Mouse (Mus musculus): ENCODE results near the gene Trim34a. TPM values are rescaled to one million over a fixed set of nuclear protein-coding genes. Genes with fewer than 3 reads are reported as not detected.

Trim34a gene
- total RNA-seq, 1 experiment: 1.6 TPM

DNA sequence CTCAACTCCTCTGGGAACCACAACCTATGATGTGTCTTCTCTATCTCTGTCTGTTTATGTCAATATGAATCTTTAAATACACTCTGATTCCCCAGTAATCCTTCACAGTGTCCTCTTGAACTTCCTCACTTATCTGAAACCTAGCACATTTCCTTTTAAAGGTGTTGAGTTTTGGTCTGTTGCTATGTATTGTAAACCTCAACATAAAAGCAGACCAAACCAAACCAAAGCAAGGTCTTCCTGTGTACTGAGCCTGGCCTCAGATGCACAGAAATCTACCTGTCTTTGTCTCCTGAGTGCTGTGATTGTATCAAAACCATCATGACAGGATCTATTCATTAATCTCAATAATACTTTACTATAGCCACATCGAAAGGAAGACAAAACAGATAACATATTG is 46.4 kb downstream of the Trim34a start:
- Histone ChIP-seq H3K9me3 (ENCODE audit: control insufficient read depth, insufficient read depth, low read depth, low read length) (no peaks in the 10 kb centered on the region), H3K36me3 (ENCODE audit: control insufficient read depth, insufficient read depth, low read length, poor library complexity, severe bottlenecking) (no peaks in the 10 kb centered on the region), H3K9ac (ENCODE audit: insufficient read depth, low read depth, low read length, poor library complexity, severe bottlenecking) (no peak overlapping the region), H3K4me3 (ENCODE audit: insufficient read depth in 1 of 2, low read depth in 1 of 2, low read length in 2 of 2, poor library complexity in 1 of 2, severe bottlenecking in 1 of 2) (no peak overlapping the region), H3K4me1 (ENCODE audit: control insufficient read depth in 2 of 2, insufficient read depth in 2 of 2, low read length in 2 of 2, poor library complexity in 1 of 2) (no peaks in the 10 kb centered on the region), H3K27ac (ENCODE audit: insufficient read depth, low read depth, low read length, poor library complexity, severe bottlenecking) (no peak overlapping the region)
- DNase-seq (ENCODE audit: low read depth, low spot score): no peak
- TF ChIP-seq MAFK (IDR thresholded peaks at IDR 0.05; ENCODE audit: insufficient read depth, low read depth, low read length) (no peak), ZC3H11A (IDR thresholded peaks at IDR 0.05; ENCODE audit: borderline replicate concordance, low read depth, low read length) (no peak), HCFC1 (IDR thresholded peaks at IDR 0.05; ENCODE audit: borderline replicate concordance, insufficient read depth, low read length) (no peak), ZNF384 (IDR thresholded peaks at IDR 0.05; ENCODE audit: low read depth, low read length) (no peak), CHD2 (IDR thresholded peaks at IDR 0.05; ENCODE audit: low read depth, low read length) (no peak)
- in situ Hi-C loops (cut with MboI; ENCODE audit: low sequenced_read_pairs in 2 of 2, unreplicated experiment in 2 of 2): no loop called here

DNA sequence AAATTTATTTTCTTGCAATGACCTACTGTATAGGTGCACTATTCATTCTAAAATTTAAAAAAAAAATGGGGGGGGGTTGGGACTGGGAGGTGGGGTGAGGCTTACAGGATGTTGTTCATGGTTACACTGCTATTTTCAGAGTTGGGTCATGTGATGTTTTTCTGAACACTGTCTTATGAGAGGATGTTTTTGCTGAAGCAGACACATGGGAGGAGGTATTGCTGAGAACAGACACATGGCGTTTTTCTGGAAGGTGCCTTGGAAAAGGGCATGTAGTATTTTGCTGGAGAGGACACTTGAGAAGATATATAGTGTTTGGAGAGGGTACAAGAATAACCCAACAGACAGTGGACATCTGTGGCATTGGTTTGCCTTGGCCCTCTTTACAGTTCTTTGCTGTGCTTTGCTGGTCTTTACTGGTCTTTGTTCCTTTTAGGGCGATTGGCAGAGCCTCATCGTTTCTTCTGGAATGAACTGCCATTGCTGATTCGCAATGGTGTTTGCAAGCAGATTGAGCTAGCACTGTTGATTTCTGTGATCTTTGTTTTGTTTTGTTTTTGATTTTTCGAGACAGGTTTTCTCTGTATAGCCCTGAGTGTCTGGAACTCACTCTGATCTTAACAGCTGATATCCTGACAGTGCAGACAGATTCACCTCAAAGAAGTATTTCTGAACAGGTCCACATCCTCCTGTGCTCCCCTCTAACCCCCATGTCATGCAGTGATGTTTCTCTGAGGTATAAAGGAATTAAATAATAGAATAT is 47.6 kb downstream of the Trim34a start:
- in situ Hi-C loops (cut with MboI; ENCODE audit: low sequenced_read_pairs in 2 of 2, unreplicated experiment in 2 of 2): no loop called here
- TF ChIP-seq ZNF384 (IDR thresholded peaks at IDR 0.05; ENCODE audit: low read depth, low read length): no peak
- no peak for TF ChIP-seq ZC3H11A (IDR thresholded peaks at IDR 0.05; ENCODE audit: borderline replicate concordance, low read depth, low read length)
- TF ChIP-seq MAFK (IDR thresholded peaks at IDR 0.05; ENCODE audit: insufficient read depth, low read depth, low read length): no peak
- no peak for TF ChIP-seq CHD2 (IDR thresholded peaks at IDR 0.05; ENCODE audit: low read depth, low read length)
- TF ChIP-seq HCFC1 (IDR thresholded peaks at IDR 0.05; ENCODE audit: borderline replicate concordance, insufficient read depth, low read length): no peak
- no peak overlapping the region for H3K27ac ChIP-seq (ENCODE audit: insufficient read depth, low read depth, low read length, poor library complexity, severe bottlenecking)
- DNase-seq (ENCODE audit: low read depth, low spot score): no peak
- H3K9ac ChIP-seq (ENCODE audit: insufficient read depth, low read depth, low read length, poor library complexity, severe bottlenecking): no peak overlapping the region
- H3K4me3 ChIP-seq (ENCODE audit: insufficient read depth in 1 of 2, low read depth in 1 of 2, low read length in 2 of 2, poor library complexity in 1 of 2, severe bottlenecking in 1 of 2): no peak overlapping the region
- no peaks in the 10 kb centered on the region for H3K4me1 ChIP-seq (ENCODE audit: control insufficient read depth in 2 of 2, insufficient read depth in 2 of 2, low read length in 2 of 2, poor library complexity in 1 of 2)
- no peaks in the 10 kb centered on the region for H3K36me3 ChIP-seq (ENCODE audit: control insufficient read depth, insufficient read depth, low read length, poor library complexity, severe bottlenecking)
- H3K9me3 ChIP-seq (ENCODE audit: control insufficient read depth, insufficient read depth, low read depth, low read length): no peaks in the 10 kb centered on the region

Other genes with a start within 250 kb of the Trim34a start
- gene Olfr638, start 245.7 kb upstream of the Trim34a start, total RNA-seq (2012; rRNA removed): not detected in 2 replicates
- 0.42 and 0.45 TPM in 2 replicates for gene Olfr639, start 227.2 kb upstream of the Trim34a start, total RNA-seq (2012; rRNA removed)
- gene Olfr640, start 218.9 kb upstream of the Trim34a start, total RNA-seq (2012; rRNA removed): not detected in 2 replicates
- not detected in 2 replicates for gene Olfr641, start 209.0 kb upstream of the Trim34a start, total RNA-seq (2012; rRNA removed)
- gene Olfr642, start 191.8 kb upstream of the Trim34a start, total RNA-seq (2012; rRNA removed): not detected in 2 replicates
- gene 4930516K23Rik, start 183.0 kb upstream of the Trim34a start, total RNA-seq (2012; rRNA removed): not detected in 2 replicates
- not detected in 2 replicates for gene Olfr644, start 172.6 kb upstream of the Trim34a start, total RNA-seq (2012; rRNA removed)
- not detected in 2 replicates for gene Olfr645, start 159.0 kb upstream of the Trim34a start, total RNA-seq (2012; rRNA removed)
- gene Olfr646, start 139.6 kb upstream of the Trim34a start, total RNA-seq (2012; rRNA removed): not detected in 2 replicates
- not detected in 2 replicates for gene Ubqln5, start 114.6 kb upstream of the Trim34a start, total RNA-seq (2012; rRNA removed)
- not detected in 2 replicates for gene Olfr643, start 107.1 kb upstream of the Trim34a start, total RNA-seq (2012; rRNA removed)
- gene Ubqln3, start 101.2 kb upstream of the Trim34a start, total RNA-seq (2012; rRNA removed): not detected in 2 replicates
- not detected in 2 replicates for gene Ubqlnl, start 93.9 kb upstream of the Trim34a start, total RNA-seq (2012; rRNA removed)
- not detected in 2 replicates for gene Olfm5, start 79.6 kb upstream of the Trim34a start, total RNA-seq (2012; rRNA removed)
- 0.04 and 0.05 TPM in 2 replicates for gene Olfr648, start 61.1 kb upstream of the Trim34a start, total RNA-seq (2012; rRNA removed)
- gene Olfr649, start 48.5 kb upstream of the Trim34a start, total RNA-seq (2012; rRNA removed): not detected in 2 replicates
- 73.9 and 86.1 TPM in 2 replicates for gene Trim6, start 25.7 kb upstream of the Trim34a start, total RNA-seq (2012; rRNA removed)
- not detected in 2 replicates for gene Trim5, start 43.6 kb downstream of the Trim34a start, total RNA-seq (2012; rRNA removed)
- gene Trim12a, start 71.0 kb downstream of the Trim34a start, total RNA-seq (2012; rRNA removed): not detected in 2 replicates
- gene Trim34b, start 85.0 kb downstream of the Trim34a start, total RNA-seq (2012; rRNA removed): 0.94 and 1.0 TPM in 2 replicates
- 2.5 and 2.9 TPM in 2 replicates for gene Trim12c, start 108.9 kb downstream of the Trim34a start, total RNA-seq (2012; rRNA removed)
- gene Trim30b, start 125.4 kb downstream of the Trim34a start, total RNA-seq (2012; rRNA removed): not detected in 2 replicates
- gene Trim30c, start 156.4 kb downstream of the Trim34a start, total RNA-seq (2012; rRNA removed): not detected in 2 replicates
- gene Trim30a, start 220.7 kb downstream of the Trim34a start, total RNA-seq (2012; rRNA removed): 0.36 TPM in 1 of 2 replicates, not detected in the other

All from ES-E14 (cell line).